Mouse (Mus musculus) bone marrow macrophage, adult 2 months (primary cell): ENCODE measurements around the gene Ufsp2. TPM values are rescaled to one million over a fixed set of nuclear protein-coding genes. Genes with fewer than 3 reads are reported as not detected.

ENCODE experiments used
- H3K27ac ChIP-seq: 2 replicates; pipeline ENCODE4 v1.5.1; 2012; ENCODE audit warnings: low read depth, low read length; ENCODE audit not compliant: insufficient read depth
- H3K4me1 ChIP-seq: 2 replicates; pipeline ENCODE4 v1.6.1; 2012; ENCODE audit warnings: low read length; ENCODE audit not compliant: control insufficient read depth, insufficient read depth
- H3K4me3 ChIP-seq: 2 replicates; pipeline ENCODE4 v1.5.1; 2012; ENCODE audit warnings: mild to moderate bottlenecking, low read length, moderate library complexity; ENCODE audit not compliant: insufficient read depth
- CTCF ChIP-seq: IDR thresholded peaks from 2 replicates; pipeline ENCODE4 v1.5.1; 2012; ENCODE audit warnings: low read depth, mild to moderate bottlenecking, low read length, moderate library complexity
- POLR2A ChIP-seq: IDR thresholded peaks from 2 replicates; pipeline ENCODE4 v1.6.1; 2012; ENCODE audit warnings: mild to moderate bottlenecking, low read depth, low read length, borderline replicate concordance
- polyA plus RNA-seq: library from polyadenylated mRNA; stranded (reverse); fragments of >200 nt; gene quantifications from 2 replicates; pipeline ENCODE4 v1.2.4, GENCODE M21; 2012; ENCODE audit not compliant: missing spikeins, insufficient read depth, insufficient read length

Ufsp2 gene
- polyA plus RNA-seq, 1 experiment: 68.4 TPM

- no peak overlapping the region for H3K27ac ChIP-seq
- TF ChIP-seq CTCF: no peak
- TF ChIP-seq POLR2A: no peak
- H3K4me1 ChIP-seq: peaks cover 10% of the 10 kb centered on the region
- H3K4me3 ChIP-seq: no peak overlapping the region
These were observed 35.0 kb downstream of the Ufsp2 start for GRCm38 (mm10) chr8:46010306-46010705.

- Histone ChIP-seq H3K4me3 (no peak overlapping the region), H3K27ac (no peak overlapping the region)
- TF ChIP-seq POLR2A (no peak), CTCF (no peak)
These were observed 35.7 kb downstream of the Ufsp2 start for GRCm38 (mm10) chr8:46010746-46011680.

GRCm38 (mm10) chr8:46022203-46022602, 46.9 kb downstream of the Ufsp2 start:
- Histone ChIP-seq H3K4me3 (no peak overlapping the region), H3K4me1 (no peaks in the 10 kb centered on the region; the same call in 1 of the 2 replicates), H3K27ac (no peak overlapping the region)
- TF ChIP-seq POLR2A: no peak
- no peak for TF ChIP-seq CTCF

More at GRCm38 (mm10) chr8:46010746-46011680, 35.7 kb downstream of the Ufsp2 start:
- H3K4me1 ChIP-seq: peaks cover 10% of the 10 kb centered on the region

- H3K27ac ChIP-seq: no peak overlapping the region
- H3K4me3 ChIP-seq: no peak overlapping the region
- no peaks in the 10 kb centered on the region; the same call in 1 of the 2 replicates for H3K4me1 ChIP-seq
- no peak for TF ChIP-seq CTCF
- no peak for TF ChIP-seq POLR2A
These were observed 47.4 kb downstream of the Ufsp2 start for GRCm38 (mm10) chr8:46022758-46023157.

- Histone ChIP-seq H3K4me1 (no peaks in the 10 kb centered on the region; the same call in 1 of the 2 replicates), H3K27ac (no peak overlapping the region), H3K4me3 (no peak overlapping the region)
- TF ChIP-seq POLR2A: no peak
- TF ChIP-seq CTCF: no peak
These were observed 49.1 kb downstream of the Ufsp2 start for GRCm38 (mm10) chr8:46024392-46024791.

GRCm38 (mm10) chr8:46036217-46036616, 60.9 kb downstream of the Ufsp2 start:
- no peaks in the 10 kb centered on the region for H3K4me1 ChIP-seq
- TF ChIP-seq POLR2A: no peak
- no peak for TF ChIP-seq CTCF
- no peak overlapping the region for H3K27ac ChIP-seq
- H3K4me3 ChIP-seq: no peak overlapping the region

- no peak overlapping the region for H3K27ac ChIP-seq
- no peak overlapping the region for H3K4me3 ChIP-seq
- no peak for TF ChIP-seq CTCF
- TF ChIP-seq POLR2A: no peak
- no peaks in the 10 kb centered on the region for H3K4me1 ChIP-seq
These were observed 64.3 kb downstream of the Ufsp2 start for GRCm38 (mm10) chr8:46039666-46040065.

GRCm38 (mm10) chr8:46040260-46040659, 64.9 kb downstream of the Ufsp2 start:
- TF ChIP-seq CTCF (no peak), POLR2A (no peak)
- Histone ChIP-seq H3K4me3 (no peak overlapping the region), H3K27ac (no peak overlapping the region), H3K4me1 (no peaks in the 10 kb centered on the region)

Other genes starting within 250 kb of the Ufsp2 start
- gene Pdlim3, start 90.1 kb upstream of the Ufsp2 start, polyA plus RNA-seq: not detected in 2 replicates
- not detected in 2 replicates for gene Ccdc110, start 40.9 kb upstream of the Ufsp2 start, polyA plus RNA-seq
- 0.40 and 0.59 TPM in 2 replicates for gene 1700029J07Rik, start 276 bp upstream of the Ufsp2 start, polyA plus RNA-seq
- not detected in 2 replicates for gene Lrp2bp, start 23.8 kb downstream of the Ufsp2 start, polyA plus RNA-seq
- gene Ankrd37, start 30.2 kb downstream of the Ufsp2 start, polyA plus RNA-seq: 4.8 and 6.5 TPM in 2 replicates
- 9.4 and 14.1 TPM in 2 replicates for gene Cfap97, start 176.2 kb downstream of the Ufsp2 start, polyA plus RNA-seq
- gene Snx25, start 176.6 kb downstream of the Ufsp2 start, polyA plus RNA-seq: 10.8 and 12.3 TPM in 2 replicates
- 105 and 111 TPM in 2 replicates for gene Slc25a4, start 235.8 kb downstream of the Ufsp2 start, polyA plus RNA-seq